Mouse (Mus musculus): ENCODE results near the gene Fads2.

- TF ChIP-seq GATA1 (IDR thresholded peaks at IDR 0.05; ENCODE audit: low read length), result no peak
- TF ChIP-seq TAL1 (IDR thresholded peaks at IDR 0.05; ENCODE audit: low read length), result no peak
These were observed 47.0 kb downstream of the Fads2 start for GRCm38 (mm10) chr19:10054361-10055075.
